Mouse (Mus musculus) stomach, postnatal 0 days (tissue): Measurements from ENCODE around the gene Tmem104. TPM values are rescaled to one million over a fixed set of nuclear protein-coding genes. Genes with fewer than 3 reads are reported as not detected.

Experiments
- ATAC-seq: fragments of 200-750 bp; cut with Nextera tagmentation; 2 replicates; pipeline ENCODE4 v1.8.0; 2017; ENCODE audit not compliant: low FRiP score, low TSS enrichment
- DNase-seq: peaks from one replicate; pipeline ENCODE4 v3.0.0-alpha.2; 2016; ENCODE audit warnings: low spot score
- H3K27ac ChIP-seq: fragments of 300-500 bp; sonication (generic); replicated peaks from 2 replicates; pipeline ENCODE4 v1.5.1; 2014; ENCODE audit warnings: mild to moderate bottlenecking, control low read depth
- H3K27me3 ChIP-seq: fragments of 300-500 bp; sonication (generic); 2 replicates; pipeline ENCODE4 v1.6.1; 2014; ENCODE audit warnings: low read length; ENCODE audit not compliant: control insufficient read depth, insufficient read depth
- H3K36me3 ChIP-seq: fragments of 300-500 bp; sonication (generic); 2 replicates; pipeline ENCODE4 v1.6.1; 2014; ENCODE audit warnings: low read length, mixed read lengths; ENCODE audit not compliant: control insufficient read depth, insufficient read depth
- H3K4me1 ChIP-seq: fragments of 300-500 bp; sonication (generic); replicated peaks from 2 replicates; pipeline ENCODE4 v1.6.1; 2014; ENCODE audit warnings: antibody characterized with exemption; ENCODE audit not compliant: control insufficient read depth, insufficient read depth
- H3K4me2 ChIP-seq: fragments of 300-500 bp; sonication (generic); replicated peaks from 2 replicates; pipeline ENCODE4 v1.6.1; 2014; ENCODE audit warnings: low read depth, mild to moderate bottlenecking, control low read depth, moderate library complexity
- H3K4me3 ChIP-seq: fragments of 300-500 bp; sonication (generic); 2 replicates; pipeline ENCODE4 v1.5.1; 2014; ENCODE audit warnings: low read depth, low read length, control low read depth
- H3K9ac ChIP-seq: fragments of 300-500 bp; sonication (generic); 2 replicates; pipeline ENCODE4 v1.6.1; 2014; ENCODE audit warnings: mild to moderate bottlenecking, low read length, control low read depth, mixed read lengths
- H3K9me3 ChIP-seq: fragments of 300-500 bp; sonication (generic); 2 replicates; pipeline ENCODE4 v1.6.1; 2016; ENCODE audit warnings: low read length; ENCODE audit not compliant: control insufficient read depth
- CTCF ChIP-seq: IDR thresholded peaks from 2 replicates; pipeline ENCODE4 v1.5.1; 2016; ENCODE audit warnings: antibody characterized with exemption, low read depth, mild to moderate bottlenecking, moderate library complexity
- EP300 ChIP-seq: optimal IDR thresholded peaks from 2 replicates; pipeline ENCODE3; 2016; ENCODE audit warnings: antibody characterized with exemption
- whole genome bisulfite sequencing: fragments of 180-500 bp; shearing (Covaris S2); extraction: QIAGEN DNeasy Blood & Tissue Kit; methylation state at CpG from one replicate; pipeline ENCODE4 v1.1.7; 2014; 5-methylcytosine and 5-hydroxymethylcytosine counted together
- polyA plus RNA-seq: library from polyadenylated mRNA; unstranded; fragments of >200 nt; fragmentation: Nextera tagmentation; extraction: Ambion mirVana; gene quantifications from 2 replicates; pipeline ENCODE4 v1.2.1, GENCODE M21; 2015

The Tmem104 gene
- polyA plus RNA-seq, 1 experiment from 2014 or later, result 6.3 TPM

DNA sequence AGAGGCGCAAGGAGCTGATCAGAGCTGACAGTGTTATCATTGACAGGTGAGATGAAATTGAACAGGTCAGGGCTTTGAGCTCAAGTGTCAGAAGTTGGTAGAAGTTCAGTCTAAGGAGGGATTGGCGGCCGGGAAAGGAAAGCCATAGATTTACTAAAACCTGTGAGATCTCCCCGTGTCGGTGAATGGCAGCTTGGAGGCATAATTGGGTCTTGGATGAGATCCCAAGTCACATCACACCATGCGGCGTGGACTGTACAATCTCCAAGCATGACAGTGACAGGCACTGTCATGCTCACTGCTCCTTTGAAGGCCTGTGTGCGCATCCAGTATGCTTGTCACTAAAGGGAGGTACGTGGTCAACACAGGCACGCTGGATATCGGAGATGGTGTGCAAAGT lies 75.7 kb downstream of the Tmem104 start:
- no peaks in the 10 kb centered on the region for H3K9me3 ChIP-seq
- DNase-seq (no peak), ATAC-seq (no peak)
- TF ChIP-seq EP300, result no peak
- no peak for TF ChIP-seq CTCF
- peaks cover 17% of the 10 kb centered on the region for H3K27me3 ChIP-seq
- H3K4me1 ChIP-seq, result no peaks in the 10 kb centered on the region
- no peak overlapping the region for H3K27ac ChIP-seq
- 81% methylated on average over 11 of the region's 11 CpGs for WGBS
- H3K4me3 ChIP-seq, result no peak overlapping the region
- no peak overlapping the region for H3K9ac ChIP-seq
- H3K36me3 ChIP-seq, result no peaks in the 10 kb centered on the region
- H3K4me2 ChIP-seq, result no peak overlapping the region

DNA sequence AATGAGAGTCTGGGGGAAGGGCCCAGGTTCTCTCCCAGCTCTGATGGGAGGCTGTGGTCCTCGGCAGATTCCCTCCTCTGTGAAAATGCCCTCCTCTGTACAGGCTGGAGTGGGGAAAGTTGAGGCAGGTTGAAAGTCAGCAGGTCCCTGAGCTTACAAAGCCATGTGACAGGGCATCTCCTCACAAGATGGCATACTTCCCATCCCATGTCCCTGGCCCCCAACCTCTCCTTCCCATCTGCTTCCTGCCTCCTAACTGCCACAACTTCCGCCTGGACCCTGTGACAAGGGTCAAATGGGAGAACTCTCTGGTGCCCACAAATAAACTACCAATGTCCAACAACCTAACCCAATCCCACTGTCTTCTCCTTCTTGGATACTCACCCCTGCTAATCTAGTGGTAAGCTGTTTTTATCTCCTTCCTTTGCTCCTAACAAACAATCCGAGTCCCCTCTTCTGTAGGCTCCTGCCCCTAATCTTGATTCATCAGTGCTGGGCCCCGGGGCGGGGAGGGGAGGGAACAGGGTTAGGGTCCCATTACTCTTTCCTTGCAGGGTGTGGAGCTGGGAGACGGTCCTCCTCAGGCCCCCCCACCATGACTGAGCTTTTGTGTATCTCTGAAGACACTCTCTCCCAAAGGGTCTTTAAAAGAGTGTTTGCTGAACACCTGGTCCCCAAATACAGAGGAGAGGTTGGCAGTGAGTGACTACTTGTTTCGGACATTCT lies 77.0 kb downstream of the Tmem104 start:
- DNase-seq, result no peak
- TF ChIP-seq CTCF (no peak), EP300 (no peak)
- no peak overlapping the region for H3K4me2 ChIP-seq
- no peak overlapping the region for H3K4me3 ChIP-seq
- no peak for ATAC-seq
- WGBS, result 61% methylated on average over 7 of the region's 7 CpGs
- no peaks in the 10 kb centered on the region for H3K36me3 ChIP-seq
- peaks cover 15% of the 10 kb centered on the region for H3K27me3 ChIP-seq
- H3K27ac ChIP-seq, result no peak overlapping the region
- no peak overlapping the region for H3K9ac ChIP-seq
- H3K4me1 ChIP-seq, result no peaks in the 10 kb centered on the region
- H3K9me3 ChIP-seq, result no peaks in the 10 kb centered on the region

DNA sequence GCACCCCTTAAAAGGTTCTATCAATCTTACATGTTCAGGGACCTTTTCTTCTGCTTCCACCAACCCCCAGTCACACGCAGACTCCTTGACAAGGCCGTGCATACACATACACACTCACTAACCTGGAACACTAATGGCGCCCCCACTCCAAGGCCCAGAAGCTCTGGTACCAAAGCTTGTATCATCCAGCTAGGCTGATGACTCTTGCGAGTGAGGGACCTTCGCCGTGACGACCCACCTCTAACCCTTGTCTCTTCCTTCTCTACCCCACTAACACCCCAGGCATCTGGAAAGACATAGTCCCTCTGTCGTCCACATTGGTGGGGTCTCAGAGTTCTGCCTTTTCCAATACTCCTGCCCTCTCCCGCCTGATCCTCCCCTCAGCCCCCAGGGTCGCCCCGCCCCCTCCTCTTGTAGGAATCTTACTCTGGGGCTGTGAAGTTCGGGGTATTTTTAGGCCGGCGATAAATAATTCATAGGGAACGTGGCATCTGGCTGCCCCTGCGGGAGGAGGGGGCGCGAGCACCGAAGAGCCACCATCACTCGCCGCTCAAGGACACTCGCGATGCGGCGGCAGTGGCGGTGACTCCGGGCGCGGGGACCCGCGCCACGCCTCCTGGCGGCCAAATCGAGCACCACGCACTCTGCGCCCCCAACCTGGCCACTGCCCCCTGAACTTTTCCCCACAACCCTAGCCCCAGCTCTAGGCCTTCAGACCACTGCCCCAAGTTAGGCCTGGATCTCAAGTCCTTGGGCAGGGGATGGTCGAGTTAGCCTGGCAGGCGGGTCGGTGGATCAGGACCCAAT lies 77.8 kb downstream of the Tmem104 start:
- DNase-seq, result no peak
- 8% methylated on average over 39 of the region's 39 CpGs for WGBS
- H3K4me3 ChIP-seq, result no peak overlapping the region

DNA sequence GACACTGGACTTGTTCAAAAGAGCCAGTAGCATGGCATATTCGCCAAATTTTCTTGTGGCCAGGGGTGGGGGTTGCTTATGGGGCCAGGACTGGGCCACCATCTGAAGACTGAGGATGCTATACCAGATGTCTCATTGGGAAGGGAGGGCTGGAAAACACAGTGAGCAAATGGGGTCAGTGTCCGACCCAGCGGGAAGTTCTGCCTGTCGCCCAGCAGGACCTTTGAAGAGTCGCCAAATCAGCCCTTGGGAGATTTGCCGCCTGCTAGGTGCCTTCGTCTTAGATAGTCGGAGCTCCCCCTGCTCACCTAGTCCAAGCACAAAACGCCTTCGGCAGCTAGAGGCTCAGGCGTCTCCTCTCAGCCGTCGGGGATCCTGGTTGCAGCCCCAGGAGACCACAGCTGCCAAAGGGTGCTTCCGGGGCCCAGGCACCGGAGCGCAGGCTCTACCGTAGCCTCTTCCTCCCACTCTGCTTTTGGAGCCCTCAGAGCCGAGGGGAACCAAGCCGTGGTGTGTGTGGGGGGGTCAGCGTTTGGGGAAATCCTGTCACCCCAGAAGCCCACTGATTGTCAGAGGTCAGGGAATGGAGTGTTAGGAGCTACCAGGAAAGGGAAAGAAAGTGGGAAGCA lies 78.6 kb downstream of the Tmem104 start:
- Histone ChIP-seq H3K27me3 (peaks cover 15% of the 10 kb centered on the region), H3K27ac (no peak overlapping the region), H3K4me2 (no peak overlapping the region), H3K4me3 (no peak overlapping the region), H3K4me1 (no peaks in the 10 kb centered on the region), H3K9ac (no peak overlapping the region), H3K9me3 (no peaks in the 10 kb centered on the region), H3K36me3 (no peaks in the 10 kb centered on the region)
- DNase-seq, result no peak
- WGBS, result 4% methylated on average over 20 of the region's 20 CpGs
- TF ChIP-seq CTCF (no peak), EP300 (no peak)
- no peak for ATAC-seq

More for the DNA sequence above, 77.8 kb downstream of the Tmem104 start:
- TF ChIP-seq EP300 (no peak), CTCF (peak; percentile 72)
- no peak for ATAC-seq
- peaks cover 15% of the 10 kb centered on the region for H3K27me3 ChIP-seq
- no peaks in the 10 kb centered on the region for H3K36me3 ChIP-seq
- H3K9me3 ChIP-seq, result no peaks in the 10 kb centered on the region
- H3K27ac ChIP-seq, result no peak overlapping the region
- H3K4me1 ChIP-seq, result no peaks in the 10 kb centered on the region
- H3K4me2 ChIP-seq, result no peak overlapping the region; the same call in 1 of the 2 replicates
- no peak overlapping the region for H3K9ac ChIP-seq

DNA sequence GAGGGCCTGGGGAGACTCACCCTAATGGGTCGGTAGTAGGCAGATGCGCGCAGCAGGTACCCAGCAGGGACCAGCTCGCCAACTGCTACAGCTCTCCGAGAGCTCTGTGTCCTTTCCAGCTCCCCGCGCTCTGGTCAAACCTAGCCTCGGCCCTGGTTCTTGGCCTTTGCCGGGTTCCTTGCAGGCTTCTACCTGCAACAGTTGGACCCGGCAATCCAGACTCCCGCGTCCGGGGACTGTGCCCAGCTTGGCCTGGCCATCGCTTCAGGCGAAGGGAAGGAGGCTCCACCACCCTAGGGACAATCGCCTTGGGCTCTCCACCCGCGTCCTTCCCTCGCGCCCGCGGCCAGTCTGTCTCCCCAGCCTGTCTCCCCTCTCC lies 79.1 kb downstream of the Tmem104 start:
- peak overlapping the region; percentile 55 for H3K4me2 ChIP-seq
- no peaks in the 10 kb centered on the region for H3K9me3 ChIP-seq
- peak overlapping the region; percentile 28 for H3K4me3 ChIP-seq
- ATAC-seq, result no peak
- no peak for TF ChIP-seq CTCF
- no peak for TF ChIP-seq EP300
- WGBS, result 2% methylated on average over 21 of the region's 22 CpGs
- DNase-seq, result no peak
- no peak overlapping the region for H3K9ac ChIP-seq
- no peaks in the 10 kb centered on the region for H3K36me3 ChIP-seq
- peaks cover 15% of the 10 kb centered on the region for H3K27me3 ChIP-seq
- H3K27ac ChIP-seq, result no peak overlapping the region
- no peaks in the 10 kb centered on the region for H3K4me1 ChIP-seq
